Mouse (Mus musculus) kidney, postnatal 0 days (tissue): ENCODE results near the gene Hsd17b1. TPM values are rescaled to one million over a fixed set of nuclear protein-coding genes. Genes with fewer than 3 reads are reported as not detected.

Experiments used
- ATAC-seq: fragments of 200-750 bp; cut with Nextera tagmentation; replicated peaks from 2 replicates; pipeline ENCODE4 v1.8.0; 2017; ENCODE audit warnings: low read depth, moderate number of reproducible peaks, moderate TSS enrichment, moderate library complexity; ENCODE audit not compliant: low FRiP score
- DNase-seq: peaks from one replicate; pipeline ENCODE4 v3.0.0-alpha.2; 2016; ENCODE audit warnings: low spot score
- H3K27ac ChIP-seq: fragments of 300-500 bp; sonication (generic); 2 replicates; pipeline ENCODE4 v1.5.1; 2014; ENCODE audit warnings: mild to moderate bottlenecking
- H3K27me3 ChIP-seq: fragments of 300-500 bp; sonication (generic); 2 replicates; pipeline ENCODE4 v1.6.1; 2014; ENCODE audit warnings: low read length, mixed read lengths; ENCODE audit not compliant: insufficient read depth
- H3K36me3 ChIP-seq: fragments of 300-500 bp; sonication (generic); 2 replicates; pipeline ENCODE4 v1.6.1; 2014; ENCODE audit warnings: low read length, mixed read lengths; ENCODE audit not compliant: insufficient read depth
- H3K4me1 ChIP-seq: fragments of 300-500 bp; sonication (generic); replicated peaks from 2 replicates; pipeline ENCODE4 v1.6.1; 2014; ENCODE audit warnings: antibody characterized with exemption, low read length, mixed read lengths; ENCODE audit not compliant: insufficient read depth
- H3K4me2 ChIP-seq: fragments of 300-500 bp; sonication (generic); 2 replicates; pipeline ENCODE4 v1.6.1; 2014; ENCODE audit warnings: mild to moderate bottlenecking, low read length, moderate library complexity, mixed read lengths
- H3K4me3 ChIP-seq: fragments of 300-500 bp; sonication (generic); replicated peaks from 2 replicates; pipeline ENCODE4 v1.5.1; 2014; ENCODE audit warnings: low read depth, low read length
- H3K9ac ChIP-seq: fragments of 300-500 bp; sonication (generic); 2 replicates; pipeline ENCODE4 v1.6.1; 2014; ENCODE audit warnings: low read depth, low read length
- H3K9me3 ChIP-seq: fragments of 300-500 bp; sonication (generic); replicated peaks from 2 replicates; pipeline ENCODE4 v1.6.1; 2016; ENCODE audit warnings: low read length, inconsistent platforms, mixed read lengths
- CTCF ChIP-seq: IDR thresholded peaks from 2 replicates; pipeline ENCODE4 v1.5.1; 2016; ENCODE audit warnings: antibody characterized with exemption, low read depth, mild to moderate bottlenecking, moderate library complexity
- WGBS: fragments of 180-500 bp; shearing (Covaris S2); extraction: QIAGEN DNeasy Blood & Tissue Kit; methylation state at CpG from one replicate; pipeline ENCODE4 v1.1.7; 2014; 5-methylcytosine and 5-hydroxymethylcytosine counted together
- polyA plus RNA-seq: library from polyadenylated mRNA; unstranded; fragments of >200 nt; fragmentation: Nextera tagmentation; extraction: Ambion mirVana; gene quantifications from 2 replicates; pipeline ENCODE4 v1.2.1, GENCODE M21; 2015

Gene Hsd17b1
- polyA plus RNA-seq, 1 experiment from 2014 or later: 0.42 TPM

- H3K4me3 ChIP-seq: no peak overlapping the region
- no peaks in the 10 kb centered on the region for H3K9me3 ChIP-seq
- no peaks in the 10 kb centered on the region for H3K27me3 ChIP-seq
- no peak overlapping the region for H3K27ac ChIP-seq
- H3K4me1 ChIP-seq: peaks cover 2% of the 10 kb centered on the region; the same call in 1 of the 2 replicates
- no peak overlapping the region for H3K9ac ChIP-seq
- H3K4me2 ChIP-seq: no peak overlapping the region
- WGBS: 83% methylated on average over 8 of the region's 8 CpGs
- no peak for DNase-seq
- no peak for TF ChIP-seq CTCF
- no peak for ATAC-seq
- peaks cover 28% of the 10 kb centered on the region for H3K36me3 ChIP-seq
These were observed 43.4 kb upstream of the Hsd17b1 start for GRCm38 (mm10) chr11:101034614-101035327.

GRCm38 (mm10) chr11:101035328-101035695 is 42.9 kb upstream of the Hsd17b1 start:
- Histone ChIP-seq H3K36me3 (peaks cover 29% of the 10 kb centered on the region; the same call in 1 of the 2 replicates), H3K9me3 (no peaks in the 10 kb centered on the region)
- no peak for ATAC-seq

DNA sequence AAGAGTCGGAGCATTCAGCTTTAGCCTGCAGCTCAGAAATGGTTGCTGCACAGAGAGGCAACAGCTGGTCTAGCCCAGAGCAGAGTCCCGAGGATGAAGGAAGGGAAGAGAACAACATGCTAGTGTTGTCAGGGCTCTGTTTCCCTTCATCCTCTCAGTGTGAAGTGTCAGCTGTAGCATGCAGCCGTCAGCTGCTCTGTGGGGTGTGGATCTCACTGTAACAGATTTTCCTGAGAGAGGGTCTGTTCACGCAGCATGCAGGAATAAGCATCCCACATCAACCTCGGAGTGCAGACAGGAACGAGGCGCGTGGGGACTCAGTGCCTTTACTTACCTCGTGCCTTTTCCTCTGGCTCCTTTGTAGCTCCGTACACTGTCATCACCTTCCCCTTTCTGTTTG is 40.4 kb upstream of the Hsd17b1 start:
- Histone ChIP-seq H3K4me2 (no peak overlapping the region), H3K4me1 (no peaks in the 10 kb centered on the region; the same call in 1 of the 2 replicates), H3K27ac (no peak overlapping the region), H3K36me3 (peaks cover 33% of the 10 kb centered on the region; the same call in 1 of the 2 replicates), H3K27me3 (no peaks in the 10 kb centered on the region), H3K9me3 (no peaks in the 10 kb centered on the region), H3K9ac (no peak overlapping the region), H3K4me3 (no peak overlapping the region)
- ATAC-seq: no peak
- no peak for TF ChIP-seq CTCF
- DNase-seq: no peak
- WGBS: 91% methylated on average over 10 of the region's 10 CpGs

More at GRCm38 (mm10) chr11:101035328-101035695, 42.9 kb upstream of the Hsd17b1 start:
- peaks cover 1% of the 10 kb centered on the region; the same call in 1 of the 2 replicates for H3K4me1 ChIP-seq
- DNase-seq: no peak
- no peak overlapping the region for H3K4me3 ChIP-seq
- no peak overlapping the region for H3K4me2 ChIP-seq
- no peak overlapping the region for H3K9ac ChIP-seq
- H3K27ac ChIP-seq: no peak overlapping the region
- WGBS: 44% methylated on average over 4 of the region's 4 CpGs
- no peak for TF ChIP-seq CTCF
- no peaks in the 10 kb centered on the region for H3K27me3 ChIP-seq

DNA sequence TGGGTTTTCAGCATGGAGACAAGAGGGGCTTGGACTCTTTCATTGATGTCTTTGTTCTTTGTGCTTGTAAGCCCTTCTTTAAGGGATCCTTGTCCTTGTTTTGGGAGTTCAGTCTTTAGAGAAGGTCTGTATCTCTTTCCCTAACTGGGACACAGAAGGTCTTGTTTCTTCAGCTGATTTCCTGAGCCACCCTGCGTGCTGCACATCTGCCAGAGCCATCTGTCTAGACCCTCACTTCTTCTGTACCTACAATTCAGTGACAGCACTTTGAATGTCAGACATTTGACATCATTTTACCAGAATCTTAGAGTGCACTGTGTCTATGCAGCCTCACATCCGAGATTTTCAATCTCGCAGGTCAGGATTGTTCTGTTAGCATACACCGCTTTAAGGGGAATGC is 32.4 kb upstream of the Hsd17b1 start:
- WGBS: 91% methylated on average over 4 of the region's 4 CpGs
- Histone ChIP-seq H3K4me3 (no peak overlapping the region), H3K27ac (no peak overlapping the region), H3K4me1 (no peaks in the 10 kb centered on the region), H3K9ac (no peak overlapping the region), H3K9me3 (no peaks in the 10 kb centered on the region), H3K4me2 (no peak overlapping the region), H3K27me3 (no peaks in the 10 kb centered on the region), H3K36me3 (peaks cover 55% of the 10 kb centered on the region)
- DNase-seq: no peak
- ATAC-seq: no peak
- TF ChIP-seq CTCF: no peak

- Histone ChIP-seq H3K9ac (no peak overlapping the region), H3K4me3 (no peak overlapping the region), H3K4me2 (no peak overlapping the region), H3K36me3 (peaks cover 59% of the 10 kb centered on the region), H3K27me3 (no peaks in the 10 kb centered on the region), H3K4me1 (no peaks in the 10 kb centered on the region), H3K9me3 (no peaks in the 10 kb centered on the region), H3K27ac (no peak overlapping the region)
- no peak for TF ChIP-seq CTCF
- DNase-seq: no peak
- no peak for ATAC-seq
- 50% methylated on average over 9 of the region's 9 CpGs for WGBS
These were observed 31.8 kb upstream of the Hsd17b1 start for GRCm38 (mm10) chr11:101046440-101046839.

- no peaks in the 10 kb centered on the region for H3K4me1 ChIP-seq
- peaks cover 59% of the 10 kb centered on the region for H3K36me3 ChIP-seq
- H3K4me3 ChIP-seq: no peak overlapping the region
- H3K27ac ChIP-seq: no peak overlapping the region
- TF ChIP-seq CTCF: no peak
- H3K27me3 ChIP-seq: no peaks in the 10 kb centered on the region
- H3K9ac ChIP-seq: no peak overlapping the region
- ATAC-seq: no peak
- DNase-seq: no peak
- H3K9me3 ChIP-seq: no peaks in the 10 kb centered on the region
- 82% methylated on average over 3 of the region's 3 CpGs for WGBS
- no peak overlapping the region for H3K4me2 ChIP-seq
These were observed 30.7 kb upstream of the Hsd17b1 start for GRCm38 (mm10) chr11:101047502-101047901.
